Mouse (Mus musculus) central nervous system, embryonic 18 days (tissue): Measurements from ENCODE around the gene Zc3h13. TPM values are rescaled to one million over a fixed set of nuclear protein-coding genes. Genes with fewer than 3 reads are reported as not detected.

Experiments
- polyA plus RNA-seq: library from polyadenylated mRNA; depleted of rRNA; stranded (reverse); fragments of >200 nt; gene quantifications from 2 replicates; pipeline ENCODE4 v1.2.3, GENCODE M21; 2012; rRNA removed

Gene Zc3h13
- polyA plus RNA-seq: 27.8 TPM in 2 replicates

GRCm38 (mm10) chr14:75284193-75284915, at the start of gene Zc3h13:
Gene Zc3h13 (plus strand): TSS chr14:75284373.

GRCm38 (mm10) chr14:75242087-75242486, 42.1 kb upstream of the Zc3h13 start, which contains the start of gene Cpb2:
Gene Cpb2 (plus strand): TSS chr14:75242287.

Other genes starting within 250 kb of the Zc3h13 start
- 0.03 TPM in 1 of 2 replicates, not detected in the other for gene Lrrc63, start 153.5 kb upstream of the Zc3h13 start, polyA plus RNA-seq
- gene Lcp1, start 153.3 kb upstream of the Zc3h13 start, polyA plus RNA-seq: 3.7 and 5.3 TPM in 2 replicates
- 0.09 TPM in 1 of 2 replicates, not detected in the other for gene Cpb2, start 42.1 kb upstream of the Zc3h13 start, polyA plus RNA-seq
- gene Siah3, start 171.6 kb downstream of the Zc3h13 start, polyA plus RNA-seq: 4.9 and 6.0 TPM in 2 replicates